Mouse (Mus musculus) gastrocnemius, postnatal 14 days (tissue): ENCODE data around the gene Mxd4. TPM values are rescaled to one million over a fixed set of nuclear protein-coding genes. Genes with fewer than 3 reads are reported as not detected.

Experiments
- DNase-seq: peaks from one replicate; pipeline ENCODE4 v3.0.0; 2021; ENCODE audit warnings: mixed read lengths
- intact Hi-C: fragments of 180-260 bp; cut with DNase I; formaldehyde crosslinking; loops from one replicate; pipeline ENCODE4 v1.15.1; 2025; ENCODE audit warnings: low total_unique reads
- long read RNA-seq, 2 experiments: library from polyadenylated mRNA; stranded (forward); transcript quantifications; one replicate each; pipeline ENCODE4 v2.0.0; 2021
- total RNA-seq, 2 experiments: library from RNA; stranded (reverse); gene quantifications; 2 replicates each; pipeline ENCODE4 v1.2.3; 2021

The Mxd4 gene
- total RNA-seq: 10 to 100 TPM; 46.3 to 56.6 TPM
- long read RNA-seq, experiment 1, full-length matches to known transcripts: 5 of 29 reads
- long read RNA-seq, experiment 1, partial matches to known transcripts: 1 of 29 reads
- long read RNA-seq, experiment 1, other reads (novel, unspliced or antisense): 23 of 29 reads
- long read RNA-seq, experiment 2, partial matches to known transcripts: 0 of 22 reads
- long read RNA-seq, experiment 2, other reads (novel, unspliced or antisense): 19 of 22 reads

DNA sequence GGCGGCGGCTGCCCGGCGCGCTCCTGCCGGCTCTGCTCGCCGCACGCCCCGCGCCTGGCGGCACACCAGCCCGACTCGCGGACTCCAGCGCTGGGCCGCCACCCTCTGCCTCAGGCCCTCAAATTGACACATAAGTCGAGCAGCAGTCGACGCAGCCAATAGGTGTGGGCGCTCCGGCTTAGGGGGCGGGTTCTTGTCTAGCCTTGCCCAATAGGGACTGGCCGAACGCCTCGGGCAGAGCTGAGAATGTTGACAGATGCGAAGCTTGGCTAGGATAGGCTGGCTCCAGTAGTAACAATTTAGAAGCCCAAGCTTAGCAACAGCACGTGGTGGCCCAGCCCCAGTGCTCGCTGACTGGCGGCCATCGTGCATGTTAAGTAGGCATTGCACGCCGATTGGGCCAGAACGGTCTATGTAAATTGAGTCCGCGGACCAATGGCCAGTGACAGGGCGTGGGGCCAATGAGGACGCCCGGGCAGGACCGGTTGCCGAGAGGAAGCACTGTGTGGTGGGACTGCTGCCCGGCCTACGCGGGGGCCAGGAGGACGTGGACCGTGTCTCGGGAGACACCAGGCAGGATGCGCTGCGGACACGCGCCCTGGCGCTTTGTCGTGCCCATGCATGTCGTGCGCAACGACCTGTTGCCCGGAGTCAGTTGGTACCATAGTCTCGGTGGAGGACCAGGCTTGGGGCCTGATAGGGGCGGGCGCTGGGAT is at the start of gene Mxd4:
Gene Mxd4, minus strand, starts transcription at position 120 of the 716 bp plus-strand sequence.
- peak; percentile 100 for DNase-seq
- intact Hi-C loops: no loop called here

DNA sequence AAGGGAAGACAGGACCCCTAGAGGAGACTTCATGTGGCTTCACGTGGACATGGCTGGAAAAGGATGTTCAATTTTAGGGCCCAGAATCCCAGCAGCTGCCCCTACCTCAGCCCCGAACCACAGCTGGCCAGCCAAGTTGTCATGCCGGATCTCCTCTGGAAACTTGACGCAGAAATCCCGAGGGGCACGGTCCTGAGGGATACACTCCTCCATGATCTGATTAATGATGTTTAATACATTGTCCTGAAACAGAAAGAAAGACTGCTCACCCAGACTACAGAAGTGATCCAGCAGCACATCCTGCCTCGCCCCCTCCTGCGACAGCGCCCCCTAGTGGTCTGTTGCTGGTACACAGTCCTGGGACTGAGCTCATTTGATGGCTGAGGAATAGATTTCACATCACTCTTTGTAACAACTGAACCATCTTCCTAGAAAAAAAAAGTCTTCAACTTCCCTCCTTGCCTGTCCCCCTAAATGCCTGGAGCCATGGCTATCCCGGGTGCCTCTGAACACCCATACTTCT is 48.4 kb upstream of the Mxd4 start:
- DNase-seq: peak; percentile 48
- intact Hi-C loops: loop anchor here (10.0 kb wide), 1 partner anchor 131 kb away; no protein-coding TSS in a partner anchor

DNA sequence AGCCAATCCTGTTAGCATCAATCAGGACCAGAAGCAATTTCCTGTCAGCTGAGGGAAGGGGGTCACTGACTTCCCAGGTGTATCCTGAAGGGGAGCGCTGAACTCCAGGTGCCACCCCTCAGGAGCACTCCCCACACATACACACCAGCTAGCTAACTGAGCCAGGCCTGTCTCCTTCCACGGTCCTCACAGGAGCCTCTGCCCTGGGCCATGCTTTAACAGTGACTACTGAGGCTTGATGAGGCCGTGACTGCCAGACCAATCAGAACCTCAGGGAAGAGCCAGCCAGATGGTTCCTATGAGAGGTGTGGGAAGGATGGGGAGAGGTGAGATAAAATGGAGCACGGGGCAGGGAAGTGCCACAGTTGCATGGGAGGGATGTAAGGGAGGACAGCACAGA is 47.5 kb upstream of the Mxd4 start:
- intact Hi-C loops: loop anchor here (10.0 kb wide), 1 partner anchor 130 kb away; no protein-coding TSS in a partner anchor
- DNase-seq: no peak

DNA sequence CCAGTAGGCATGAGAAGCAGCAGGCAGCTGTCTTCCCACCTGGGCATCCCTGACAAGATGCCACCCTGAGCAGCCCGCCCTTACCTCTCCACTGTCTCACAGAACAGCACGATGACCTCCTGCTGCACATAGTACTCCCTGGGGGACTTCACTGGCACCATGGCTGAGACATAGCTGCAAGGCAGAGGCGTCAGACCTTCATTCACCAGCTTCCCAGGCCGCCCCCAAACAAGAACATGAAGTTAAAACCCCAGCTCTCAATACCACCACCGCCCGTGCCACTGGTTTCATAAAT is 45.6 kb upstream of the Mxd4 start:
- intact Hi-C loops: loop anchor here (10.0 kb wide), 1 partner anchor 128 kb away; no protein-coding TSS in a partner anchor
- no peak for DNase-seq

GRCm38 (mm10) chr5:34232481-34233220 is 45.1 kb upstream of the Mxd4 start:
- intact Hi-C loops: loop anchor here (10.0 kb wide), 1 partner anchor 128 kb away; no protein-coding TSS in a partner anchor
- no peak for DNase-seq

DNA sequence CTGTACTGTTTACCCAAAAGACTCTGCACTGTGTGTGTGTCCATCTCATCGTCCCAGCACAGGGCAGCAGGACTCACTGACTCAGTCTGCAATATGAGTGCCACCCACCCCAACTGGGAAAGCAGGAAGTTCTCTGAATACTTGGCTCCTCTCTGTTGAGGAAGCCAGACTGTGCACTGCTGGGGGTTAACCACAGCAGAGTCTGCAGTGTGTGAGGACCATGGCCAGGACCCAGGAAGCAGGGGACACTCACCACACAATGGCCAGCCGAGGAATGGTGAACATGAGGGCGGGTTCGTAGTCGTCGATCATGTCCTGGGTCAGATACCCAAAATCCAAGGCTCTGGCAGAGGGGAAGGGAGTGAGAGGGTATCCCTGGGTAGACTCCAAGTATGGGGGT is 44.4 kb upstream of the Mxd4 start:
- no peak for DNase-seq
- intact Hi-C loops: loop anchor here (10.0 kb wide), 1 partner anchor 127 kb away; no protein-coding TSS in a partner anchor

DNA sequence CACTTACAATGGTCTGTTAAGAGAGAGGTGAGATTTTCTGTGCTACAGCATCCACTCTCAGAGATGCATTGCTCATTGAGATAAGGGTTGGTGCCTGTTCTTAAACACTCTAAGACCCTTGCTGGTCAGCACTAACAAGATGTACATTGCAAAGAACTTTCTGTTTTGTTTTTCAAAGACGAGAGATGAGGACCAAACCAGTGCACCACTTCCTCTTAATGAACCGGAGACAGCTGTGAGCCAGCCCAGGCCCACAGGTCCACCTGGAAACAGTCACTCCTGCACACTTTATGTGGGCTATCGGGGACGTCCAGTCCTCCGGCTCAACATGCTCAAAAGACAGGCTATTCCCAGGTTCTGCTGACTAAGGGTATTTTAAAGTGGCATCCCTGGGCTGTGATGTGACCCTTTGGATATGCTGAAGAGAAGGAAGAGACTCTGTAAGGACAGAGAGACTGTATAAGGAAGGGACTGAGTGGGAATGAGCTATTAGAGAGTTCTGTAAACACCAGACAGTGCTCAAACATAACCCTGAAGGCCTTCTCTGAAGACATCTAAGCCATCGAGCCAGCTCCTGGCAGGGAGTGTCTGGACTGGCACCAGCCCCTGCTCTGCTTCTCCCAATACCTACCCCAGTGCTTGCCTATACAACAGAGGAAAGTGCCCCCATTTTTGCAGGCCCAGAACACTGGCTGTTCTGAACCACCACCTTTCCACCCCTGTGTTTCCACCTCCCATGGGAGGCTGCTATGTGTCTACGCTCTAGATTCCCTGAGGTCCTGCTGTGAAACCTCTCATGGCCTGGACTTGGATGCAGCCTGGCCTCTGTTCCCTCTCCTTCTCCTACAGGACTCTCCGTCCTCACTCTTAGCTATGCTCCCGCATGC is 43.3 kb upstream of the Mxd4 start:
- intact Hi-C loops: loop anchor here (10.0 kb wide), 1 partner anchor 126 kb away; no protein-coding TSS in a partner anchor
- no peak for DNase-seq

GRCm38 (mm10) chr5:34229503-34229902 is 42.0 kb upstream of the Mxd4 start:
- intact Hi-C loops: no loop called here

DNA sequence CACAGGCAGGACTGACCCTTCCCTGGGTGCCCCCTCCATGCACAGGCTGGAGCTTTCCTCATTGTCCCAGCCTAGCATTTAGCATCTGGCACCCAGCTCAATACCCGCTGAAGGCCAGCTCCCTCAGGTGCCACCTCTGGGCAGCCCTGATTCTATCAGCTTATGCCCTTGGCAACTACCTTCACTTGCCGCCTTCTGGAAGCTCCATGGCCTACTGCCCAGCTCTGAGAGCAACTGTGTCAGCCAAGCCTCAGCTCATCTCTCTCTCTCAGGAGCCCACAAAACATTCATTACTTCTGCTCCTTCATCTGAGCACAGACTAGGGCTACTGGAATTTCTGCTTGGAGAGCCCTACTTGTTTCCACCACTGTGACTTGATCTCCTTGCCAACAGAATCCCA is 38.0 kb upstream of the Mxd4 start:
- intact Hi-C loops: no loop called here
- no peak for DNase-seq

More at GRCm38 (mm10) chr5:34229503-34229902, 42.0 kb upstream of the Mxd4 start:
- no peak for DNase-seq

- intact Hi-C loops: no loop called here
- DNase-seq: no peak
Observed at GRCm38 (mm10) chr5:34224515-34224914, 37.0 kb upstream of the Mxd4 start.

- DNase-seq: no peak
- intact Hi-C loops: no loop called here
Observed at GRCm38 (mm10) chr5:34220001-34220400, 32.5 kb upstream of the Mxd4 start.

DNA sequence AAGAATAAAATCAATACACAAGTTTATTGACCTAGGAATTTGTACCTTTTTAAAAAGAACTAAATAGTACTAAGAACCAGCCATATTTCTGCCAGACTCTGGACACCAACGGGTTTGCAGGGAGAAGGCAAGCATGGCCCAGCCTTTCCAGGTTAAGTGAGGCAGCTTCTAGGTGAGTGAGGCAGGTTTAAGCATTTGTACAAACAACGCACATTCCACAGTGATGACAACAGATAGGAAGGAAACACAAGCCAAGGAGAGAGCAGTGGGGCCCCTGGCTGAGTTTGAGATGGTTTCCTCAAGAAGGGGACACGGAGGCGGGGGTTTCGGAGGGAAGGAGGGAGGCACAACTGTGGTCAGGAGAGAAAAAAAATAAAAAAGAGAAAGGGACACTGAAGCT is 31.2 kb upstream of the Mxd4 start:
- intact Hi-C loops: no loop called here
- no peak for DNase-seq

GRCm38 (mm10) chr5:34217756-34218155 is 30.2 kb upstream of the Mxd4 start:
- no peak for DNase-seq
- intact Hi-C loops: no loop called here

DNA sequence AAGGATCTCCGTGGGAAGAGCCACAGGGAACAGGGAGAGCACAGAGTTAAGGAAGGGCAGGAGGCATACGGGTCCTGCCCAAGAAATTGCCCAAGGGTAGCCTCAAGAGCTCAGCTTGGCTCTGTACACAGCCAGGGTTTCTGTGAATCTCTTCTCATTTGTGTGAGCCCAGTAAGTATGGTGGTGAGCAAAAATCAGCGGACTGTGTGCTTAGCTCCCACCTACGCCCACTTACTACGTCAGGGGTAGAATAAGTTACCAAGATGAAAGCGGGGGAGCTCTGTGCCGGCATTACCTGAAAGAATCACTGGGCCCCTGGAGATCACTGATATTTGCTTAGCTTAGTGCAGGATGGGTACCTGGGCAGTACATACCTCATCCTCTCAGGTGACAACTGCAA is 28.5 kb upstream of the Mxd4 start:
- no peak for DNase-seq
- intact Hi-C loops: no loop called here

- DNase-seq: no peak
- intact Hi-C loops: no loop called here
Observed at GRCm38 (mm10) chr5:34213659-34214058, 26.1 kb upstream of the Mxd4 start.

GRCm38 (mm10) chr5:34210279-34210678 is 22.8 kb upstream of the Mxd4 start:
- intact Hi-C loops: no loop called here
- peak; percentile 76 for DNase-seq

DNA sequence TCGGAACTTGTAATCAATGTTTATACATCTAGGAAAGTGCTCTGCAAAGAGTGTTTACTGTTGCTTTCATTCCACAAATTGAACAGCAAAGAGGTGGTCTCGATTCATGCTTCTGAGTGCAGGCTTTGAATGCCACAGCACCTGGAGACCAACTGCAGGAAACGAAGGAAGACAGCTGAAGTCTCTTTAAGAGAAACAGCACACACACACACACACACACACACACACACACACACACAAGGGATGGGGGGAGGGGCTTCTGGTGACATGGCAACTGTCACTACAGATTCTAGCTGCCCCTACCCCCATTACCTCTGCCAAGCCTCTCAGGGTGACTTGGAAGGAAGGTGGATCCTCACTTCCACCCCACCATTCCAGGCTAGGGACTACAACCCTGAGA is 20.0 kb upstream of the Mxd4 start:
- intact Hi-C loops: loop anchor here (10.0 kb wide), 1 partner anchor 127 kb away; the partner anchor contains the start of gene Rnf4
- DNase-seq: no peak

- intact Hi-C loops: loop anchor here (10.0 kb wide), 1 partner anchor 129 kb away; the partner anchor contains the start of gene Rnf4
- DNase-seq: no peak
Observed at GRCm38 (mm10) chr5:34205788-34206187, 18.3 kb upstream of the Mxd4 start.

DNA sequence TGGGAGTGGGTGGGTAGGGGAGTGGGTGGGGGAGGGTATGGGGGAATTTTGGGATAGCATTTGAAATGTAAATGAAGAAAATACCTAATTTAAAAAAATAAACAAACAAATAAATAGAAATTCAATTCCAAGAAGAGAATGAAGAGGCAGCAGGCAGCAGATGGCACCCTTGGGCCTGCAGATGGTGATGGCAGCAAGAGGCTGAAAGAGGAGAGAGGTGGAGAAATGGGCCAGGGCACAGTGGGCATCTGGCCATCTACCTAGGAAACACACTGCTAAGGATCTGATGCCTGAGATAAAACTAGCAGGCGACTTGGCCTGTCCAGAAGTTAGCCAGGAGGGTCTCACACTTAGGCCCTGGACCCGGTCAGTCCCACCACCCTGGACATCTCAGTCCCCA is 17.4 kb upstream of the Mxd4 start:
- intact Hi-C loops: loop anchor here (10.0 kb wide), 1 partner anchor 130 kb away; the partner anchor contains the start of gene Rnf4
- no peak for DNase-seq
